Mouse (Mus musculus) adrenal gland, adult 18-20 months (tissue): ENCODE data around the gene 2410015M20Rik. TPM values are rescaled to one million over a fixed set of nuclear protein-coding genes. Genes with fewer than 3 reads are reported as not detected.
A peak's percentile ranks its signal among the peaks of the same experiment; 100 is the strongest.
"Not testable (repeated sequence)": the region's sequence is repeated elsewhere in the genome, so short reads cannot be mapped to it uniquely, and the experiment has no call there.

Experiments
- DNase-seq, 2 experiments: peaks; one replicate each; pipeline ENCODE4 v3.0.0; 2021 to 2022; ENCODE audit warnings: low spot score in 2 of 2
- total RNA-seq, 2 experiments: library from RNA; stranded (reverse); gene quantifications; 1 replicate in 1 of 2; 2 replicates in 1 of 2; pipeline ENCODE4 v1.2.3; 2021

The 2410015M20Rik gene
- total RNA-seq, 2 experiments from 2014 or later = 360 to 384 TPM

DNA sequence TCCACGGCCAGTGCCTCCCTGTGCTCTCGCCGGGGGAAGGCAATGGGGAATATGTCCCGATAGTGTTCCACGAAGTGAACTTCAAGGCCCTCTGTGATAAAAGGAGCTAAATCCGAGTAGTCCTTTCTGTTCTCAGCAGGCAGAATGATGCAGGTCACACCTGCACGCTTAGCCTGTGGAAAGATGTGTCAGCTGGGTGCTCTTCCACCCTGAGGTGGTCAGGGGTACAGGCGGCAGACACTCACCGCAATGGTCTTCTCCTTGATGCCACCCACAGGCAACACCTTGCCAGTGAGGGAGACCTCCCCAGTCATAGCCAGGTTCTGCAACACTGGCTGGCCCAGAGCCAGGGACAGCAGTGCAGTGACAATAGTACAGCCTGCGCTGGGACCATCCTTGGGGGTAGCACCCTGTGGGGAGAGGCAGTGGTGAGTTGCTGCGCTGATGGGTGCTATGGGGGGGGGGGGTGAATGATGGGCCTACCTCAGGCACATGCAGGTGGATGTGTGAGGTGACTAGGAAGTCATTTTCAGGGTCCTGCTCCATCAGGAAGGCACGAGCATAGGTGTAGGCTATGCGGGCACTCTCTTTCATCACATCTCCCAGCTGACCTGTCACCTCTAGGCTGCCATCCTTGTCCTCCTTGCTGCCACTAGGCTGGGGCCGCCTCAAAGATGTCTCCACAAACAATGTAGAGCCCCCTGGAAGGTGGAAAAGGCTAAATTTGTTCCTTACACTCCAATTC, 5.0 kb upstream of the 2410015M20Rik start:
- DNase-seq = peak in 1 of 2 experiments; percentile 43

DNA sequence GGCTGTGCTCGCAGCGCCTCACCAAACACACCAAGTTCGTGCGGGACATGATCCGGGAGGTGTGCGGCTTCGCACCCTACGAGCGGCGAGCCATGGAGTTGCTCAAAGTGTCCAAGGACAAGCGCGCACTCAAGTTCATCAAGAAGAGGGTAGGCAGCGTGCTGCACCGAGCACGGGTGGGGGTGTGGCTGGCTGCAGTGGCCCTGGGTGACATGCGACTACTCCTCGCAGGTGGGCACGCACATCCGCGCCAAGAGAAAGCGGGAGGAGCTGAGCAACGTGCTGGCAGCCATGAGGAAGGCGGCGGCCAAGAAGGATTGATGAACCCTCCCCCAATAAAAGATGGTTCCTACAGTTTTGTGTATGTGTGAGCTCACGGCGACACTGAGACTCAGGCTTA, 4.3 kb upstream of the 2410015M20Rik start:
- peak in 1 of 2 experiments; percentile 42 for DNase-seq

DNA sequence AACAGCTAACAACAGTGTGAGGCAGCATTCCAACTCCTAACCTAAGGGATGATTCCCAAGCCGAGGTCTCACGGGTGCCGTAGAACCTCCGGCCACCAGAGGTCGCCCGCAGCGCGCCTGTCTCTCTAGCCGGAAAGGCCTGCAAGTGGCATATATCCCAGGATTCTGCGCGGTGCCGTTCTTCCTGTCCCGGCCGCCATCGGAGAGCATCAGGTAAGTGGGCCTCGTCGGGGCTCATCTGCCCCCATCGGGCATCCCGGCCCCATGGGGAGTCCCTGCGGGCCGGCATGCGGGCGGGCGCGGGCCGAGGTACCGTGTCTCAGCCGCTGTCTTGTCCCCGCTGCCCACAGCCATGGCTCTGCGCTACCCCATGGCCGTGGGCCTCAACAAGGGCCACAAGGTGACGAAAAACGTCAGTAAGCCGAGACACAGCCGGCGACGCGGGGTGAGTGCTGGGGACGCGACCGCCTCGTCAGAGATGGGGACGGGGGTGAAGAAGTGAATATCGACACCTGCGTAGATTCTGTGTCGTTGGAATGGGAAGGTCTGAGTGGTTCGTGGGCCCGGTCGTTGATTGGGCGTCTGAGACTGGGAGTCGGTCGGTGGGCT, 3.8 kb upstream of the 2410015M20Rik start, which contains the start of gene Rpl36:
Gene Rpl36 (plus strand): TSS at position 181 of the 609 bp plus-strand sequence.
- DNase-seq = peak; percentile 96 to 98

DNA sequence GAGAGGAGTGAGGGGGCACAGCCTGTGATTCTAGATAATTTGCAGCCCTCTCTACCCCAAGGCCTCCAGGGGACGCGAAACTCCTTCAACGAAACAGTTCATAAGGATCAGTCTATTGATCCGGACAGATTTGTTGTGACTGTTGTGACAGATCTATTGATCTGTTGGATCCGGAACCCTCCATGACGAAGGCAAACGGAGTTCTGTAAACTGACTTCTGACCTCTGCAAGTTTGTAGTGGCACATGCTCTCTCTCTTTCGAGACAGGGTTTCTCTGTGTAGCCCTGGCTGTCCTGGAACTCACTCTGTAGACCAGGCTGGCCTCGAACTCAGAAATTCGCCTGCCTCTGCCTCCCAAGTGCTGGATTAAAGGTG, 3.0 kb upstream of the 2410015M20Rik start:
- not testable (repeated sequence) for DNase-seq

DNA sequence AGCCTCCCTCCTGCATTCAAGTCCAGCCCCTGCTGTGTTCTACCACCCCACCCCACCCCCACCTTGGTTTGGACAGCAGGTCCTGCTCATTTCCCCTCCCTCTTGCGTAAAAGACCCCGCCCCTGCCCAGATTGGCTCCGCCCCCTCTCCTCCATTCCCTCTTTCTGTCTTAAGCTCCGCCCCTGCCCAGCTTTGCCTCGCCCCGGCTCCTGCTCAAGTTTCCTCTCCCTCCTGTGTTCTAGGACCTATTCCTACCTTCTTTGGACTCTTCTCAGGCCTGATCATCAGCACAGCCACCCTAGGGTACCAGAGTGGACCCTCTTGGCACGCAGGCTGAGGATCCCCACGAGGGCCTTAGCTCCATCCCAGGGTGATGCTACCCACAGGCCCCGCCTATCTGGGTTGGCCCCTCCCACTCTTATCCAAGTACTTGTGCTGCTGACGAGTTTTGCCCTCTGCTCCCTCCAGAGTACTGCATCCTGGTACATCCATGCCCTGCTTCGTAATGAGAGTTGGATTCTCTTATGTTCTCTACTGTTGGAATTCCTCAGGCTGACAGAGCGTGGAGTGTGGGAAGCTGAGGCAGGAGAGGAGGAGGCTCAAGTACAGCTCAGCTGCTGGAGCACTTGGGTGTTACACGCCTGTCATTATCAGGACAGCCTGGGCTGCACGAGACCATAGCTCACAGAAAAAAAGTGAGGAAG, 2.4 kb upstream of the 2410015M20Rik start:
- DNase-seq = no peak

DNA sequence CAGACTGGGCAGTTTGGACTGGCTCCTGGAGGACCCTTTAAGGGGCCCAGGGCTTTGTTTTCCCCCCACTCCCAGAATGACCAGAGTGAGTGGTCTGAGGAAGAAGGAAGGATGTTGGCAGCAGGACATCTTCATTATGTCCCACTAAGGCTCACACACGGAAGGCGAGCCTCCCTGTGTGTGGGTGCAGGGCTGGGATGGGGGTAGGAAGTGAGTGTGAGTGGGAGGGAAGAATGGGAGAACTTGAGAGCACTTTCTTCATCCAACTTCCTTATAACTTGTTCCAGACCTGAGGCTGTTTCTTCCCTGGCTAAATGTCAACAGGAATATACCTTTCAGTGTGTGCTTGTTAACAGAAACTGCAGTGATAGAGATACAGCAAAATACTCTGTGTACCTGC, 1.8 kb upstream of the 2410015M20Rik start:
- DNase-seq = no peak

DNA sequence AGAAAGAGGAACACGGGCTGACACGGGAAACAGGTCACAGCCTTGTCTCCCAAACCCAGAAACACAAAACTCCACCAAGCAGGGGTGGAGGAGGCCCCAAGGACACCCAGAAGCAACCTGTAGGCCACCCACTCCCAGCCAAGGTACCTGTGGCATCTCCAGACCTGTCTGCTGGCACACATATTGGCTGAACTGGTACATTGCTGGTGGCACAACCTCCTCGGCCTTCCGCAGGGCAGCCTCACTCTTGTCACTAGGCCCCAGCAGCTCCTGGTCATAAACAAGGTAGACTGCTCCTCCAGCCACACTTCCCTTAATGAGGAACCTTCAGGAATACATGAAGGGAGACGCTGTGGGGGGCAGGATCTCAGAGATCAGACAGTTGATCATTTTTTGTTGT, 872 bp downstream of the 2410015M20Rik start:
- no peak for DNase-seq

DNA sequence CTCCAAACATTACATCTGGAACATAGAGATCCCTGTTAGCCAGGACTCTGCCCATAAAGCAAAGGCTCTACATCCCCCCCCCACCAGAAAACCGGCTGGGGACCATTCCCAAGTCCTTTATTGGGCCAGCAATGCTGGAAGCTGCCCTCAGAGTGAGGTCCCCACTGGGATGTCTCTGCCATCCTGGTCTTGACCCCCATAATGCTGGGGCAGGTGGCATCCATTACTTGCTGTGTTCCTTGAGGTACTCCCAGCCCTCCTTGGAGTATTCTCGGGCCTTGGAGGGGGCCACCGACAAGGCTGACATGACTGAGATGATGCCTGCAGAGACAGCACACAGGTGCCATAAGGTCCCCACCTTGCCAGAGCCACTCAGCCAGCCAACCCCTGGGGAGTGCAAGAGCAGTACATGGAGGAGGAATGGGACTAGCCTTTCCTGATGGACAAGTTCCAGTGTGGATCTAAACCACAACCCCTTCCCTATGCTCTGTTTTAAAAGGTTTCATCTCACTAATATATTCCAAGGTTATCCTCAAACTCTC, 2.0 kb downstream of the 2410015M20Rik start:
- DNase-seq = no peak

DNA sequence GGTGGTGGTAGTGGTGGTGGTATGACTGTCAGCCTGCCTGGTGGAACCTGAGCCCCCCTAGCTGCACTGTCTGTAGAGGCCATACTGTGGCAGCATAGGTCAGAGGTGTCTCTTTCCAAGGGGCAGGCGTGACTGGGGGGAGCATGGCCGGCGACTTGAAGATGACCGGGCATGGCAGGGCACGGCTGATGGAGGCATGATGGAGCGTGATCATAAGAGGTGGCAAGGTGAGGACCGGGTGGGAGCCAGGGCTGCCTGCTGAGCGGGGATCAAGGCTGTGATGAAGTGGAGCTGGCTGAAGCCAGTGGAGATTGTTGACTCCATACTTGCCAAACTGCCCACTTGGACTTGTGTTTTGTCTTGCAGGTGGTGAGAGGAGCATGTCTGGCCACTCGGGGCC, 4.1 kb downstream of the 2410015M20Rik start:
- DNase-seq = no peak

DNA sequence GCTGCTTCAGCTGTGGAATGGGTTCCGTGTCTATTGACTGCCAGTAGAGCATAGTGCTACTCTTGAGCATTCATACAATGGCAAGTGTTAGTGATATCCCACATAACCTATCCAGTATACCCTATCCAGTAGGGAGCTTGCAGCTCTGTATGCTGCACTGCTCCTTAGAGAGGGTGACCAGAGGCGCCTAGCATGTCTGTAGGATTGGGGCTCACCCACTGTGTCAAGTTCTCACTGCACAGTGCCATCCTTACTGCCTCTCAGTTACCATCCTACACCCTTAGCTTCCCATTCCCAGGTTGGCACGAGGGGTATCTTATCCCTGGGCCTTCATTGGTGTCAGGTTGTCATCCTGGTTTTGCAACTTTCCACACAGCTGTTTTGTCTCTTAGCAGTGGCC, 5.1 kb downstream of the 2410015M20Rik start:
- DNase-seq = no peak

DNA sequence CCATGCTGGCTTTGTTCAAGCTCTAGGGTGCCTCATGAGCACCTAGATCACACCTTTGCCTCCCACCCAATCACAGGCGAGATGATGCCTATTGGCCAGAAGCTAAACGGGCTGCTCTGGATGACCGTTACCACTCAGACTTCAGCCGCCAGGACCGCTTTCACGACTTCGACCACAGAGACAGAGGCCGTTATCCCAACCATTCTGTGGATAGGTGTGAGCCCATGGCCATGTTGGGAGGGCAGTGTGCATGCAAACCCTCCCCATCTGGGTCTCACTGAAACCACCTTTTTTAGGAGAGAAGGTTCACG, 5.5 kb downstream of the 2410015M20Rik start:
- DNase-seq = no peak

DNA sequence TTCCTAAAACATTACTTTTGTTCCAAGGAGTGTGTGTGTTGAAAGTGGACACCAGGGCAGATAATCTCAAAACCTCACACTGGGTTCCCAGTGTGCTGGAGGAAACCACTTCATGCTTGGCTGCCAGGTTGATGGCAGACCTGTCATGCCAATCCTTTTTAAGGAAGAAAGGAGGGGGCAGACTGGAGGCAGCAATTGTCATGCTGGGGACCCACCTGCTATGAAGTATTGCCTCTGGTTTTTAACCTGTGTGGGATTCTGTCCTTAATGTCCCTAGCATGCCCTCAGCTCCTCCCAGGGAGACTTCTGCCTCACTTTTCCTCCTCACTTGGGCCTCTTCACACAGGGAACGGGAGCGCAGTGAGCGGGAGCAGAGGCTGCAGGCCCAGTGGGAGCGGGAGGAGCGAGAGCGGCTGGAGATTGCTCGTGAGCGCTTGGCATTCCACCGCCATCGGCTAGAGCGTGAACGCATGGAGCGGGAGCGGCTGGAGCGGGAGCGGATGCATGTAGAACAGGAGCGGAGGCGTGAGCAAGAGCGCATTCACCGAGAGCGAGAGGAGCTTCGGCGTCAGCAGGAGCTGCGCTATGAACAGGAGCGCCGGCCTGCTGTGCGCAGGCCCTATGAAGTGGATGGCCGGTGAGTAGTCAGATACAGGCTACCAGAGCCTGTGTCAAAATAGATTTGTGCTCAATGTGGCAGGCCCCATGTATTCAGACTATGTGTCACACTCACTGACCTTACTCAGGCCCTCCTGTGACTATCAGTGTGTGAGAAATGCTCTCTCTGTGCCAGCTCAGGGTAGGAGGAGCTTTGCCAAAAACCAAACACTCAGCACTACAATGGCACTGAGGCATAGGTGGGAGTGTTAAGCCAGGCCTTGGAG, 6.1 kb downstream of the 2410015M20Rik start:
- no peak for DNase-seq

DNA sequence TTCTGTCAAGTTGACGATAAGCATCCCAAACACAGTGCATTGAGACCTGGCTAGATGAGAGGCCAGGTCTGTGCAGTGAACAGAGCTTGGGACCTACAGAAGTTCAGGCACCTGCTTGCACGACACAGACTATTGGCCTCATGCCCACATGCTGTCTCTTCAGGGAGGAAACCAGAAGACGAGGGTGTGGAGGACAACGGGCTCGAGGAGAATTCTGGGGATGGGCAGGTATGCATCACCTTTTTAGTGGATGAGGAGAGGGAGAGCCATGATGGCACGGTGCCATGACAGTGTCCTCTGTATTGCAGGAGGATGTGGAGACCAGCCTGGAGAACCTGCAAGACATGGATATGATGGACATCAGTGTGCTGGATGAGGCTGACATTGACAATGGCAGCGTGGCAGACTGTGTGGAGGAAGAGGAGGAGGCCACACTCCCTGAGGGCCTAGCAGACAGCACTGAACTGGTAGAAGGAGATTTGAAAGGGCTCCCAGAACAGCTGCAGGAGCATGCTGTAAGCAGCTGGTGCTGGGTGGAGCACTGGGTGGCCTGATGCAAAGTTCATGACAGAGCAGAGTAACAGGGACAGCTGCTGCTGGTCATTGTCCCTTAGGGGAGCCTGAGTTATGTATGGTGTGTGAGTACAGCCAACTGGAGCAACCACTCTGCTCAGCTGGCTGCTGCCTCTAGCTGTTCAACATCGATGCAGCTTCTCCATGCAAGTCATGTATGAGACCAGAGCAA, 15.9 kb downstream of the 2410015M20Rik start:
- no peak for DNase-seq

DNA sequence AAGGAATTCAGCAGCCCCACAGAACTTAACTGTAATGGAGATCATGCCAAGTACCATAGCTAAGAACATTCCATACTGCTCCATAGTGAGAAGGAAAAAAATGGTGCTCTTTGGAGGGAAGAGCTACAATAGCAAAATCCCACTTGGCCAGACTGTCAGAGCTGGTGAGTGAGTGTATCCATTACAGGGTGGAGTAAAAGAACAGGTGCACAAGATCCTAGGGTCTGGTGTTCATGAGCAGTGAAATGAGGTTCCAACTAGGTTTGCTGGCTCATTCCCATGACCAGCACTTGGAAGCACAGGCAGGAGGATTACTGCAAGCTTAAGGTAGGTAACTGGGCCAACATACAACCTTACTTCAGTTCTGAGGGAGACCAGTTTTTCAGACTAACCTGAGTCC, 17.0 kb downstream of the 2410015M20Rik start:
- DNase-seq = no peak

DNA sequence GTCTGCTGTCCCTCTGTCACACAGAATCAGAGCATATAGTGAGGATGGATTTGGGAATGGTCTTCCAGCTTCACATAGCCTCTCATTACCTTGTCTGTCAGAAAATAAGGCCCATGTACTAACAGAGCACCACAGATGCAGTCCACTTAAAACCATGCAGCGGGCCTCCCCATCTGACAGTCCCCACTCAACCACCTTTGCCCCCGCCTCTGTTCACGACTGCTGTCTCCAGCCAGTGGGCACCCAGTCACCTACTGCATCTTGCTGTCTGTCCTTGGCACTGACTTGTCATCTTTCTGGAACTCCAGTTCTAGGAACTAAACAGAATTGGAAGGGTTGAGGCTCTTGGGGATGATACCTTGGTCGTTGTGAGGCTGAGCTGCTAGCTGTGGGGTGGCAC, 20.6 kb downstream of the 2410015M20Rik start:
- DNase-seq = no peak

DNA sequence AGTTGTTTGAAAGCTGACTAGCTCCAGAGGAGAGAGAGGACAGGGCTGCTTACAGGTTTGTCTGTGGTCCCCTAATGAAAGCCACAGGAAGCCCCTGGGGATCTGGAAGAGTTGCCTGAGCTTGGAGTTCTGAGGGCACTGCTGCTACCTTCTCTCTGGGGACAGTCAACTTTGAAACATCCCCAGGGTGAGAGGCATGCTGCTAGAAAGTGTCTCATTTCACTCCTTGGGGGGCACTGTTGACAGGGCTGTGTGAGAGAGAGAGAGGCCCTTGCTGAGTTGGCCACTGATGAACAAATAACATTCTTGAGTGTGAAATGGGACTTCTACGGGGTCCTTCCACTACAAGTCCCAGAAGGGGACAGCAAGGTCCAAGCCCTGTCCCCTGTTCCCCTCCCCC, 21.8 kb downstream of the 2410015M20Rik start:
- no peak for DNase-seq

DNA sequence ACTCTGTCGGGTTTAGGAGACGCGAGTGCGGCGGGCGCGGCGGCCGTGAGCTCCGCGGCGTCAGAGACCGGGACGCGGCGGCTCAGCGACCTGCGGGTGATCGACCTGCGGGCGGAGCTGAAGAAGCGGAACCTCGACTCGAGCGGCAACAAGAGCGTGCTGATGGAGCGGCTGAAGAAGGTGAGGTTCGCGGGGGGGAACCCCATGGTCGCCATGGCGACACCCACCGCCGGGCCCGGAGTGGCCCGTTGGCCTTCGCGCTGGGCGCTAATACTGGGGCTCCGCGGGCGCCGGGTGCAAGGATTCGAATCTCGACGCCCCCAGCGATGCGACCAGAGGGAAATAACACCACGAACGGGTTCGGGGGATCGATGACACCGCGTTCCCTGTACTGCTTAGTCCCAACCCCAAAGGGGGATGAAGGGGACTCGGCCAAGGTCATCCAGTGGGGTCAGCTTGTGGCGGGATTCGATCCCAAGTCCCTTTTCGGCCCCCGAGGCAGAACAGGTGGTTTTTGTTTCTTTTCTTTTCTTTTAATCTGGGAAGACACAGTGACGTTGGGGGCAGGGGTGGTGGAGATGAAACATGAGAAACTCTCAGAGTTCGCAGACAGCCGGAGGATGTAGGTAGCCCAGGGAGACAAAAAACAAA, 24.3 kb downstream of the 2410015M20Rik start:
- peak; percentile 57 to 61 for DNase-seq

DNA sequence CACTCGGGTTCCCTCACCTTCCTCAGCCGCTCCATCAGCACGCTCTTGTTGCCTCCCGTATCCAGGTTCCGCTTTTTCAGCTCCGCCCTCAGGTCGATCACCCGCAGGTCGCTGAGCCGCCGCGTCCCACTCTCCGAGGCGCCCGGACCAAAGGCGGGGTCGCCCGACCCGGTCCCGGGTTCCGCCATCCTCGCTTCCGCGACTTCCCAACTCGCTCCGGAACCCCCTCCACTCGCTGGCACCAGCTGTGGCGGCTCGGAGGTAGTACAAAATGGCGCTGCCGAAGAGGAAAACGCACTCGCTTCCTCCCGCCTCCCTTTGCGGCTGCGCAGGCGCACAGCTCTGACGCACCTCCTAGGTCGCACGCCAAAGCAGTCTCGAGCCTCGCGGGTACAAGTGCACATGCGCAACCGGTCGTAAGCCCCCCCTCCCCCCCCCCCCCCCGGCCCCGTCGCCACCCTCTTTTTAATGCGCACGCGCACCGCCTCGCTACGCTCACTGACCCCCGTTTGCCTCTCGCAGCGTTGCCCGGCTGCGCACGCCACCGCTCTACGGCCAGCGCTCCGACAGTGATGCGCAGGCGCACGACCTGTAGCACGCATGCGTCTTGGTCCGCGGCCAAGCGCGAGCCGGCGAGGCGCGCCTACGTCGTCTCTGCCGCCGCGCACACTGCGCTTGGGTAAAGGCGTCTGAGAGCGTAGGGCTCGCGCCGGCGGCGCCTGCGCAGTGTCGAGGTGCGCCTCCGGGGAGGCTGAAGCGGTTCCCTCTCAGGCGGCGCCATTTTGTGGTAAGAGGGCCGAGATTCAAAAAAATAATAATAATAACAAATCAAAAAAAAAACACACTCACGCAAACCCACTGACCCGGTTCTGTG, 25.1 kb downstream of the 2410015M20Rik start, which contains the start of the genes Safb2 and Safb:
Gene Safb2 (minus strand): TSS at position 329 of the 874 bp plus-strand sequence.
Gene Safb (plus strand): TSS at position 569 of the 874 bp plus-strand sequence.
- DNase-seq = peak; percentile 99
